Mouse (Mus musculus): Measurements from ENCODE around the gene Gm49450. TPM values are rescaled to one million over a fixed set of nuclear protein-coding genes. Genes with fewer than 3 reads are reported as not detected.

Gm49450 gene
- polyA plus RNA-seq, 1 experiment from 2014 or later, result not detected

Other genes starting within 250 kb of the Gm49450 start
- gene Ccdc65, start 245.3 kb downstream of the Gm49450 start, polyA plus RNA-seq (2015; fragmentation: Nextera tagmentation; extraction: Ambion mirVana), result 0.87 and 1.0 TPM in 2 replicates
- 20.9 and 26.6 TPM in 2 replicates for gene Fkbp11, start 225.4 kb downstream of the Gm49450 start, polyA plus RNA-seq (2015; fragmentation: Nextera tagmentation; extraction: Ambion mirVana)
- 29.5 and 41.5 TPM in 2 replicates for gene Arf3, start 190.3 kb downstream of the Gm49450 start, polyA plus RNA-seq (2015; fragmentation: Nextera tagmentation; extraction: Ambion mirVana)
- gene Wnt10b, start 175.4 kb downstream of the Gm49450 start, polyA plus RNA-seq (2015; fragmentation: Nextera tagmentation; extraction: Ambion mirVana), result 0.46 TPM in 1 of 2 replicates, not detected in the other
- not detected in 2 replicates for gene Wnt1, start 163.7 kb downstream of the Gm49450 start, polyA plus RNA-seq (2015; fragmentation: Nextera tagmentation; extraction: Ambion mirVana)
- gene Ddn, start 144.1 kb downstream of the Gm49450 start, polyA plus RNA-seq (2015; fragmentation: Nextera tagmentation; extraction: Ambion mirVana), result 0.32 and 0.66 TPM in 2 replicates
- gene Prkag1, start 122.0 kb downstream of the Gm49450 start, polyA plus RNA-seq (2015; fragmentation: Nextera tagmentation; extraction: Ambion mirVana), result 93.5 and 100 TPM in 2 replicates
- 7.6 and 9.3 TPM in 2 replicates for gene Kmt2d, start 82.3 kb downstream of the Gm49450 start, polyA plus RNA-seq (2015; fragmentation: Nextera tagmentation; extraction: Ambion mirVana)
- gene Rhebl1, start 59.0 kb downstream of the Gm49450 start, polyA plus RNA-seq (2015; fragmentation: Nextera tagmentation; extraction: Ambion mirVana), result 5.9 and 6.7 TPM in 2 replicates
- 2.1 and 4.2 TPM in 2 replicates for gene Dhh, start 55.0 kb downstream of the Gm49450 start, polyA plus RNA-seq (2015; fragmentation: Nextera tagmentation; extraction: Ambion mirVana)
- 10.7 and 13.7 TPM in 2 replicates for gene Lmbr1l, start 35.3 kb downstream of the Gm49450 start, polyA plus RNA-seq (2015; fragmentation: Nextera tagmentation; extraction: Ambion mirVana)
- gene Tuba1b, start 19.0 kb downstream of the Gm49450 start, polyA plus RNA-seq (2015; fragmentation: Nextera tagmentation; extraction: Ambion mirVana), result 1,310 and 1,493 TPM in 2 replicates
- gene Tuba1a, start 152 bp upstream of the Gm49450 start, polyA plus RNA-seq (2015; fragmentation: Nextera tagmentation; extraction: Ambion mirVana), result 719 and 906 TPM in 2 replicates
- gene Tuba1c, start 76.3 kb upstream of the Gm49450 start, polyA plus RNA-seq (2015; fragmentation: Nextera tagmentation; extraction: Ambion mirVana), result 117 and 139 TPM in 2 replicates
- 1.1 and 12.9 TPM in 2 replicates for gene Prph, start 101.6 kb upstream of the Gm49450 start, polyA plus RNA-seq (2015; fragmentation: Nextera tagmentation; extraction: Ambion mirVana)
- gene Troap, start 121.0 kb upstream of the Gm49450 start, polyA plus RNA-seq (2015; fragmentation: Nextera tagmentation; extraction: Ambion mirVana), result 26.8 and 27.9 TPM in 2 replicates
- 0.15 and 0.26 TPM in 2 replicates for gene C1ql4, start 134.3 kb upstream of the Gm49450 start, polyA plus RNA-seq (2015; fragmentation: Nextera tagmentation; extraction: Ambion mirVana)
- 0.55 and 1.0 TPM in 2 replicates for gene Dnajc22, start 139.6 kb upstream of the Gm49450 start, polyA plus RNA-seq (2015; fragmentation: Nextera tagmentation; extraction: Ambion mirVana)
- 27.3 and 28.7 TPM in 2 replicates for gene Spats2, start 172.4 kb upstream of the Gm49450 start, polyA plus RNA-seq (2015; fragmentation: Nextera tagmentation; extraction: Ambion mirVana)